Mouse (Mus musculus) monocyte, adult 2 months (primary cell): Measurements from ENCODE around the gene Tyrobp.

Experiments
- DNase-seq, 2 experiments: peaks; one replicate each; pipeline ENCODE4 v3.0.0; 2022; ENCODE audit warnings: low spot score in 2 of 2, low read depth in 1 of 2

Tyrobp gene

DNA sequence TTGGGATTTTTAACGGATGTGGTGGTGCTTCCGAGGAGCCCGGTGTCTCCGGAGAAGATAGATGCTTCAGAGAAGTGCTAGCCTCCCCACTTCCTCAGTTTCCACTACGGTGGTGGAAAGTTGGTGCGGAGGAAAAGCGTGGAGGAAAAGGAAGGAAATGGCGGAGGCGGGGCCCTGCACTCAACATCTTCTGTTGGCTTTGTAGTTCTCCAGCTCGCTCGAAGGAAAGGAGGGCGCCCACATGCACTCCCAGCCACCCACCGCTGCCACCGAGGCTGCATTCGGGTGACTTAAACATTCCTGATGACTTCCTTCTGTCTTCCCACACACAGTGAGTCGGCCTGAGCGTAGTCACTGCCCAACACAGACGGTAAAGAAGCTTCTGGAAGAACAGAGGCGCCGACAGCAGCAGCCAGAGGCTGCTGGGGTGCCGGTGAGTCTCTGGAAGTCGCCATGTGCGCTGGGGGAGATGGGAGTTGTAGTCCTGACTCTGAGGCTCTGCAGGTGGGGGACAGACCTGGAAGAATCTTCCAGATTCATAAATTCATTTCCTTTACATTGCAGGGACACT is 9.6 kb downstream of the Tyrobp start:
- peak in 1 of 2 experiments; percentile 36 for DNase-seq

DNA sequence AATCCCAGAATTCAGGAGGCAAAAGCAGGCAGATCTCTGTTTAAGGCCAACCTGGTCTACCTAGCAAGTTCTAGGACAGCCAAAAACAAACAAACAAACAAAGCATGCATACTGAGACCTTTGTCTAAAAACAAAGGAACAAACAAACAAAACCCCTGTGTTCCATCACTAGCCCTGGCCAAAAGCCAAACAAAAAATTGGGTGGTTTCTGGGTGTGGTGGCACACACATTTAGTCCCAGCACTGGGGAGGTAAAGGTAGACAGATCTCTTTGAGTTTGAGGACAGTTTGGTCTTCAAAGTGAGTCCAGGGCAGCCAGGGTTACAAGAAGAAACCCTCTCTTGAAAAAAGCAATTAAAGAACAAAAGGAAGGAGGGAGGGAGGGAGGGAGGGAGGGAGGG is 15.8 kb downstream of the Tyrobp start:
- DNase-seq = no peak

DNA sequence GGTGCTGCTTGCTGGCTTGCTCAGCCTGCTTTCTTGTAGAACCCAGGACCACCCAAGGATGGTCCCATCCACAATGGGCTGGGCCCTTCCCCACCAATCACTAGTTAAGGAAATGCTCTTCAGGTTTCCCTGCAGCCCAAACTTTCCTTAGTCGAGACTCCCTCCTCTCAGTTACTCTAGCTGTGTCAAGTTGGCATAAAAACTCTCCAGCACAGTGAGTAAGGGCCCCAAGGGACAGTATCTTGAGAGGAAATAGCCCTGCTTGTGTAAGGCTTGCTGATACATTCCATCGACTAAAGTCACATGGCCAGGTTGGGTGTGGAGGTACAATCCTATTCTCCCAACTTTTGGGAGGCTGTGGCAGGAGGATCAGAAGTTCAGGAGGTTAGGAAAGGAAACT is 16.6 kb downstream of the Tyrobp start:
- no peak for DNase-seq

DNA sequence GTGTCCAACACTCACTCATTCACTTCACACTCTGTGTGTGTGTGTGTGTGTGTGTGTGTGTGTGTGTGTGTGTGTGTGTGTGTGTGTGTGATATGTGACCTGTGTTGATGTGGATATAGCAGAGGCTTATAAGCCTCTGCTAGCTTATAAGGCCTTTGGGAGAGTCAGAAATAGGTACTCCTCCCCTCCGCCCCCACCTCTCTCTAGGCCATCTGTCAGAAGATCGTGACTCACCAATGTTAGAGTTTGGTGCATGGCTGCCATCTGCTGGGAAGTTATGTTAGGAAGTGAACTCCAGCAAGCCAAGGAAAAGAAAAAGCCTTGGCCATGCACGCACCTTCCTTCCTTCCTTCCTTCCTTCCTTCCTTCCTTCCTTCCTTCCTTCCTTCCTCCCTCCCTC is 18.2 kb downstream of the Tyrobp start:
- no peak for DNase-seq

DNA sequence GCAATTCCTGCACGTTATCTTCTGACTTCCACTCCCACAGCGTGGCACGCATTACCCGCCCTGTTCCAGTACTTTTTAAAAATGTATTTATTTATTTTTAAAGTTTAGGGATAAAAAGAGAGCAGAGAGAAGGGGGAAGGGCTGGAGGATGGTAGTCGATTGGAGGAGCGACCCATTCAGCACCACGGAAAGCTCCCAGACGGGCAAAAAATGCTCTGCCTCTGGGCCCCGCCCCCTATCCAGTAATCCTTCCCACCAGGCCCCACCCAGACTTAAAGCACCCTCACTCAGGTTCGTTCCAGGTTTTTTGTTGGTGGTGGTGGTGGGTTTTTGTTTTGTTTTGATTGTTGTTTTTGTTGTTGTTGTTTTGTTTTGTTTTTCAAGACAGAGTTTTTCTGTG is 20.7 kb downstream of the Tyrobp start:
- DNase-seq = no peak

DNA sequence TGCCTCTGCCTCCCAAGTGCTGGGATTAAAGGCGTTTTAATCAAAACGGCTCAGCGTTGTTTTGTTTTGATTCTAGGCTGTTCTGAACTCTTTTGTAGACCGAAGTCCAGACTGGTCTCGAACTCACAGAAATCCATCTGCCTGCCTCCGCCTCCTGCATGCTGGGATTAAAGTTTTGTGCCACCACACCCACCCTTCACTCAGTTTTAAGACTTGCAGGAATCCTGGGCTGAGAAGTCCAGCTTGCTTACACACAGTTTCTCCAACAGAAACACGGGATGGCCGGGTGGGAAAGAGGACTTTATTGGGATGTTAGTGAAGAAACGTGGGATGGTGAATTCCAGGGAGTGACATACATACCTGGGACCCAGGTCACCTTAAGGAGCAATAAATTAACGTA is 21.1 kb downstream of the Tyrobp start:
- DNase-seq = no peak

DNA sequence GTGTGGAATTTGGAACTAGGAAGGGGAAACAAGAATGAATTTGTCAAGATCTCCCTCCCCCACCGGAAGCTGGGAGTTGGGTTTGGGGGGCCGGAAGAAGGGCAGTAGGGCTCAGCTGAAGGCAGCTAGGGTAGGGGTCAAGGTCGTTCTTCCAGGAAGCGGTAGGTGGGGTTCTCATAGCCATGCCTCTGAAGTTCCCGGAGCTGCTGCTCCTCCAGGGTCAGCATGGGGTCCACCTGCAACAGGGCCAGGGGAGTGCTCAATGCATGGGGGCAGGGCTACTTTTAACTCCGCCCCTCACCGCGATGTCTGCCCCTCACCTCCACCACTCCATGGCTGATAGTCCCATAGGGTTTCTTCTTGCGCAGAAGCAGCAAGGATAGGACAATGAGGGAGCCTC is 21.6 kb downstream of the Tyrobp start:
- no peak for DNase-seq

DNA sequence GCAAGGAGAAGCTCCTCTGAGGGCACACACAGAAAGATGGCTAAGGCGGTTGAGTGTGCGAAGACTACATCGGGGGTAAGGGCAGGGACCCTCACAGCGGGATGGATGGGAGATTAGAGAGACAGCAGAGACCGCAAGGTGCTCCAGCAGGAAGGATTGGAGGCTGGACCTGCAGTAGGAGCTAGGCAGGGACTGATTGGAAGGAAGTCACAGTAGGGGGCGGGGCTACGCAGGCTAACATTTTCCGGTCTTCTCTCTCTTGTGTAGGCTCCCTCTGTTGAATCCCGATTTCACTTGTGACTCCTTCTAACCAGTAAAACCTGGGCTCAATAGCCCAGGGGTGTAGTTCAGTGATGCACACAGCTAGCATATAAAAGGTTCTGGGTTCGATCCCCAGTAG is 23.3 kb downstream of the Tyrobp start:
- no peak for DNase-seq

DNA sequence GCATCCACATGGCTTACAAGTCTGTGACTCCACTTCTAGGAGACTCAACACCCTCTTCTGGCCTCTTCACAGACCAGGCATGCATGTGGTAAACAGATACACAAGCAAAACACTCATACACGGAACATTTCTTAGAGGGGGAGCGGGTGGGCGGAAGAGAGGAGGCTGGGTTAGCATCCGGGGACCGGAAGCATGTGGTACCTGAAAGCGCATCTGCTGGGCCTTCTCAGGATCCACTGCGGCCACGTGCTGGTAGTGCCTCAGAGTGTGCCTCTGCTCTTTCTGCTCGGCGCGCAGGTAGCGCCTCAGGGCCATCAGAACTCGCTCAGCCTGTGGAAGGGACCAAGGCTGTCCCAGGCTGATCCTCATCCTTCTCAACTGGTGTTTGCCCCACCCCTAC is 26.2 kb downstream of the Tyrobp start:
- DNase-seq = no peak

DNA sequence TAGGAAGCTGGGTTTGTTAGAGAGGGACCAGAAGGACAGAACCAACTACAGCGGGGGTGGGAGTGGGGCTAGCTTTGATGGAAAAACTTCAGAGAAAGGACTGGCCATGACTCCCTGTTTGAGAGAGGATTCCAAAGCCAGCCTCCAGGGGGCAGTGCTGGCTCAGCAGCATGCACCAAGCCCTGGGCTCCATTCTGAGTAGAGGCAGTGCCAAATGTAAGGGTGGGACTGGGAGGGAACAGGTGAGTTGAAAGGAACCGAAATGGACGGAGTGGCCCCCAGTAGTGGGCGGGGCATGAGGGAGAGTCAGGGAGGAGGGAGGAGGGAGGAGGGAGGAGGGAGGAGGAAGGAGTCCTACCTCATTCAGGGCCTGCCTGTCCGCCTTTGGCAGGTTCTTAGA is 27.1 kb downstream of the Tyrobp start:
- DNase-seq = no peak

DNA sequence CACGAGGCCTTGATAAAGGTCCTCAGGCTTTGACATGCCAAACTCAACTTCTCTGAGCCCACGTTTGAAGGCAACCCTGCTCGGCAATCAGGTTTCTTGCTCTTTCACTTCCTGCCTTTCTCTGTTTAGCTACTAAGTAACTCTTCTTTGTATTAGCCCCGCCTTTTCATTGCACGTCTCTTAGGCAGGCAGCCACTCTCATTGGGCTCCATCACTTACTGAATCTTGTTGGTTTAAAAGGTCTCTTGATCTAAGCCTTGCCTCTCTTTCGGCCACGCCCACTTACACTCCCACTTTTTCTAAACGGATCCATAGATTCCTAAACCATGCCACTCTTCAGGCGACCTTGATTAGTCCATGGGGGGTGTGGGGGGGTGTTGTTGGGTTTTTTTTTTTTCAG is 30.1 kb downstream of the Tyrobp start:
- DNase-seq = no peak

DNA sequence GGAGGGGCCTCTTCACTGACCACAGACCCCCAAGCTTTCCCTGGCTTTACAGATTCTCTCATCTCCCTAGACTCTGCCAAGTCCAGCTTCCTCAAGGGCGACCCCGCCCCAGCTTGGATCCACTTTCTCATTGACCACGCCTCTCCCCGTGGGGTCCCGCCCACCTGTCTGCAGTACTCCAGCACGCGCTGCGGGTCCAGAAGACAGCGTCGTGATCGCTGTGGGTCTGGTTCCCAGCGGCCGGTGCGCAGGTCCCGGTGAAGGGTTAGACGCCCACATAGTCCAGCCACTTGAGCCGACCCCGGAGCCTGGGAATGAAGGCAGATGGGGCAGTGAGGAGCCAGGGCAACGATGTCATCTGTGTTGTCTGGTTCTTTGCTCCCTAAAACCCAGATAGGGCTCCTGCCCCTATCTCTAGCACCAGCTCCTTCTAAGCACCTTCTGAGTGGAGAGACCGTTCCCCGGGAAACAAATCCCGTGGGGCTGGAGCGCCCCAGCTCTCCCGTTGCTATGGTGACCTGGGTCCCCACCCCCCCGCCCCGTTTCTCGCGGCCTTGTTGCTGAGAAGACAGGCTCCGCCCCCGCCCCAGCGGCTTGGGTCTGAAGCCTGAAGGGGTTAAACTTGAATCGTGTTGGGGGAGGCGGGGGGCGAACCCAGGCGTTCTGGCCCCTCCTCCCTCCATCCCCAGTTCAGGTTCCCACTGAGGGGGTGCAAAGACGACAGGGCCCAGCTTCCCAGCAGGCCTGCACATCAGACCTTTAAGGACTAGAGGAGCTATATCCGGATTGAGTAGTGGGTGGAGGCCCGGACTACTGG is 30.8 kb downstream of the Tyrobp start:
- DNase-seq = no peak

DNA sequence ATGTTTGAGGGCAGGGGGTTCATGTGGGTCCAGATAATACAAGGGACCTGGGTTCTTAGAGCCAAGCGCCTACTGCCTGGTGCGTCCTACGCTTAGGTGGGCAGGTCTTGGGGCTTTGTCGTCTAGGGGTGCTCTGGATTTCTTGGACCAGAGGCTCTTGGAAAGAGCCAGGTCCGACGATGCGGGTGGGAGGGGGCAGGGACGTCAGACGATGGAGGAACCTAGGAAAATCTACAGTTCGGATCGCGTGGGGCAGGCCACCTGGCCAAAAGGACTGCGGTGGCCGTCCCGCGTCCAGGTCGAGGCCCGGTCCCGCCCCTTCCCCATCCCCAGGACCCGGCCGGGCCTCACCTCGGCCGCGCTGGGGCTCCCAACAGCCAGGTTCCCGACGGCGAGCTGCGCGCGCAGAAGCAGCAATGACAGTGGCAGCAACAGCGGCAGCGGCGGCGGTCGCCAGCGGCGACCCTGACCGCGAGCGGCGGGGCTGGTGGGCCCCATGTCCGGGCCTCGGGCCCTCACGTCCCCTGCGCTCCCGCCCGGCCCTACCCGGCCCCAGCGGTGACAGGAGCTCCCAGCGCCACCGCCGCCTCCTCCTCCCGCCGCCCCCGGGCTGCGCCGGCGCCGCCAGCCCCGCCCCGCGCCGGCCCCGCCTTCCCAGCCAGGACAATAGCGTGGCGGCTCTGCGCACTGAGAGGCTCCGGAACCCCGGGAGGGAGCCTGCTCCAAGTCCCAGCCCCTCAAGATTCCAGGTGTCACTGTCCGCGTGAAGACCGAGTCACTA is 31.6 kb downstream of the Tyrobp start, which contains the start of gene Aplp1:
TSS of gene Aplp1 (minus strand) at position 565 of the 781 bp plus-strand sequence.
- DNase-seq = no peak

DNA sequence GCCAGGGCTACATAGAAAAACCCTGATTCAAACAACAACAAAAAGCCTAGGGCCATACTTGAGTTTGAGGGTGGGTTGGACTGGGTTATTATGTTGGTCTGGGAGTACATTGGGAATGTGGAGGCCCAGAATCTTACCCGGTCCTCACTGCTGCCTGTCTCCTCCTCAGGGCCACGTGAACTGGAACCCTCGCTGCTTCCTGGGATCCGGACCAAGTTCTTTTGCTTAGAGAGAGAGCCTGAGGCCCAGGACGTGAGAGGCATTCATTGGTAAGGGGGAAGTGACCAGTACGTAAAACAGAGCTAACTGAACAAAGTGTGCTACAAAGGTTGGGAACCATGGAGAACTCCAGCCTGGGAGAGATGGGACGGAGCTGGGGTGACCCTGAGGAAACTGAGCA is 36.7 kb downstream of the Tyrobp start:
- no peak for DNase-seq

DNA sequence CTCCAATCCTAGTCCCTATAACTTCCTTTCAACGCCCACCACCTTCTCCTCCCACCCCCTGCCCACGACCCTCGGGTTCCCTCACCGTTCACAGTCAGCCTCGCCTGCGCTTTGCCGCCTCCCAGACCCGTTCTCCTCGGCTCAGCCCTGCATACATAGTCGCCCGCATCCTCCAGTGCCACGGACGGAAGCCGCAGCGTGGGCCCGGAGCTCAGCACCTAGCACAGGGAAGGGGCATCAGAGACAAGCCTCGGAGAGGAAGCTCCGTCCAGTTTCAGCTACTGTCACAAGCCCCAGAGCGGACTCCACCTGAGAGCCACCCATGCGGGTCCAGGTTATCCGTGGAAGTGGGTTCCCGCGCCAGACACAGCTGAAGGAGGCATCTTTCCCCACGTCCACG is 39.8 kb downstream of the Tyrobp start:
- DNase-seq = no peak

DNA sequence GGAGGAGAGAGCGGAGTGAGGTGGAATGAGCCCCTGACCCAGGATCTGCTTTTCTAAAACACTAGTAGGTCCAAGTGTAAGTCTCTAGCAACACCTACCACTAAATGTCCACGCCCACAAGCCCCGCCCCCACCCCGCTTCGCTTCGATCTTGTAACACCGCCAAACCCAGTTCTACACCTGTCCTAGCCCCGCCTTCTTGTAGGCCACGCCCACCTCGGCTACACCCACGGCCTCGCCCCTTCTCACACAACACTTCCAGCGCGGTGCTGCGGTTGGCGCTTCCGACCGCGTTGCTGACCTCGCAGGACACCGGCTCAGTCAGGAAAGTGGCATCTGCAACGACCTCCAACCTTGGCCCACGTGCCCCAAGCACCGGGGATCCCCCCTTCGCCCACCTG is 40.2 kb downstream of the Tyrobp start:
- DNase-seq = no peak

DNA sequence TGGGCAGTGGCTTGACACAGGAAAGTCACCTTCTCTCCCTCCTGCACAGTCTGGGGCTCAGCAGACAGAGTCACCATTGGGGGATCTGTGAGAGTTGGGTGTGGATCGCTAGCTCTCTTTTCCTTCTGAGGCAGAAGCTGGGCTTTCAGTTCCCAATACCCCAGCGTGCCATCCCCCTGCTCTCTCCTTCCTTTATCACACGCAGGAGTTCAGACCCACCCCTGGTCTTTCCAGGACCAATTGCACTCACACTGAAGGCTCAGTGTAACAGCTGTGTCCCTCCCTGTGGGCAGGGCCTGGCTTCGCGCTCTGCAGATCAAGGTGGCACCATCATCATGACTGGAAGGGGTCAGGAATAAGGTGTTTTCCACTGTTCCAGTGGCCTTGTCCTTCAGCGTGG is 40.7 kb downstream of the Tyrobp start:
- DNase-seq = no peak

DNA sequence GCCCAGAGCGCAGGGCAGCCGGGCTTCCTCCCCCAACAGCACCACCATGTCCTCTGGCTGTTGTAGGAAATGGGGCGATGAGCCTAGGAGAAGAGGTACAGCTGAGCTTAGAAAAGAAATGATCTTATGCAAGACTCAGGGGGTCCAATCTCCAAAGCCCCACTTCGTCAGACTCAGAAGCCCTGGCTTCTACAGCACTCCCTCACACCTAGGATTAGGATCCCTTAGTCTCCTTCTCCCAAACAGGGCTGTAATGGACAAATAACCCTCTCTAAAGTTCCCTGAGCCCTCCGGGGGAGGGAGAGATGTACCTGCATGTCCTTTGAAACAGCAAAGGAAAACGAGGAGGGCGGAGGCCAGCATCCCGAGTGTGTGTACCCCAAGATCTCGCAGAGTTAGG is 42.9 kb downstream of the Tyrobp start:
- no peak for DNase-seq

DNA sequence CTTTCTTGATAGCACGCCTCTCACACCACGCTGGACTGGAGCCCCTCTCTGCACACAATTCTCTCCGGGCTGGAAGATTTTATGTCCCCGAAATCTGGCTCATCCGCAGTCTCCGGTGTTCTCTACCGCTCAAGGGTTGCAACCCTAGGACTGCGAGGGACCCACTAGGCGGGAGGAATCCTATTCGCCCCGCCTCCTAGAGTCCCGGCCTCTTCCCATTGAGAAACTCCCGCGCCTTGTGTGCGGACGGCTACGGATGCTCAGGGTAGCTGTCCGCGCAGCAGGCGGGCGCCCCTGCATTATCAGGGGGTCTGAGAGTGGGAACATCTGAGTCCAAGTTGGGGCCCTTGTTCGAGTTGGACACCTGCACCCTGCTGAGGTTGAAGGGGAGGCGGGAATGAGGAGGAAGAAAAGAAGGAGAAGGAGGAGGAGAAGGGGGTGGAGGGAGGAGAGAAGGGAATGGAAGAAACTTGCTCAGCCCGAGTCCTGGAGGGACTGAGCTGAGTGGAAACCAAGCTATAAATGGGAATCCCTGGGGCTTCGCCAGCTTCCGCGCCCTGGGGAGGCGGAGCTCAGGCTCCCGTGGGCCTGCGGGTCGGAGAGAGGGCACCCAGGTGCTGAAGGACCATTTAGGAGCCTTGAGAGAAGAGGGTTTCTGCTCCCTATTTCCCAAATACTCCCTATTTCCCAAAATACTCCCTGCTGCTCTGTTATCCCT is 43.5 kb downstream of the Tyrobp start:
- no peak for DNase-seq

DNA sequence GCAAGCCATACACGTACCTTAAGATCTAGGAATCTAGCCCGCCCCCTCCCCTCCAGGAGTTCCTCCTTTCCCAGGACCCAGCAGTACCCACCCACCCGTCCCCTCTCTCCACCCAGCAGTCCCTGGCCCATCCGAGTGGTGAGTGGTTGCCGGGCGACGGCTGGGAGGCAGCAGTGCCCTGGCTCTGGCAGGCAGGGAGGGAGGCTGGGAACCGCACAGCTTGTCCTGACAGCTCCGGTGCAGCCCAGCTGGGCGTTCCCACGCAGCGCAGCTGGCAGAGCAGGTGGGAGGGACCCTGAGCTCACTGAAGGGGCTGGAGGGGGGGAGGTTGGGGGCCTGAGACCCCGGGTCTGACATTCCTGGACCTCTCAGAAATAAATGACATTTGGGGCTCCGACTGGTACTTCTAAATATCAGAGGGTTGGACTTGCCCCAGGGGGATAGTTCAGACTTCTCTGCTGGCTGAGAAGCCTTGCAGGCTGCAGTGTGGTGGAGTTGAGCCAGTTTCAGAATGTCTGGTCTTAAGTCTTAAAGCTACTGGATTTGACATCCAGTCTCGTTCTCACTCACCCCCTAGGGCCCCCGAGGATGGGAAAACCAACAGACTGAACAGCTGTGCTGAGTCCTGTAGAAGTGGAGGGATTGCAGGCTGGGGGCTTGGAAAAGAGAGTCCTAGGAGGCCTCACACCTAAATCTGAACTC is 44.2 kb downstream of the Tyrobp start, which contains the start of the genes Kirrel2 and Nphs1:
TSS of gene Kirrel2 (minus strand) at position 62 of the 702 bp plus-strand sequence.
TSS of gene Nphs1 (plus strand) at position 687 of the 702 bp plus-strand sequence.
- DNase-seq = no peak

DNA sequence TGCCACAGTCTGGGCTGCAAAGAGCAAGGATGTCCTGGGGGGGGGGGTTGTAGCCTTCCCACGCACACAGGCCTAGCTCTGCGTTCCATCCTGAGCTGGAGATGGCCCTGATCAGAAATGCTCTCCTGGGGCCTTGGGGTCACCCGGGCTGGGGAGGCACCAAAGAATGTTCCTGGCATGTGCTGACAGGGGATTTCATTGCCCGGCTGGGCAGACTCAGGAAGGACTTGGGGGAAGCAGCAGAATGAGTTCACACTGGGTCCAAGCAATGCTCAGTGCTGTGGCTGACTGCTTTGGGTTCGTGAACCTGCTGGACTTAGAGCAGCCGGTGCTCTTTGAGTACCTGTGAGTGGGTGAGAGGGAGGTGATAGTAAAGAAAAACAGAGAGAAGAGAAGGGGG is 45.9 kb downstream of the Tyrobp start:
- DNase-seq = no peak
